Mouse (Mus musculus): Measurements from ENCODE around the gene Krt80.

DNA sequence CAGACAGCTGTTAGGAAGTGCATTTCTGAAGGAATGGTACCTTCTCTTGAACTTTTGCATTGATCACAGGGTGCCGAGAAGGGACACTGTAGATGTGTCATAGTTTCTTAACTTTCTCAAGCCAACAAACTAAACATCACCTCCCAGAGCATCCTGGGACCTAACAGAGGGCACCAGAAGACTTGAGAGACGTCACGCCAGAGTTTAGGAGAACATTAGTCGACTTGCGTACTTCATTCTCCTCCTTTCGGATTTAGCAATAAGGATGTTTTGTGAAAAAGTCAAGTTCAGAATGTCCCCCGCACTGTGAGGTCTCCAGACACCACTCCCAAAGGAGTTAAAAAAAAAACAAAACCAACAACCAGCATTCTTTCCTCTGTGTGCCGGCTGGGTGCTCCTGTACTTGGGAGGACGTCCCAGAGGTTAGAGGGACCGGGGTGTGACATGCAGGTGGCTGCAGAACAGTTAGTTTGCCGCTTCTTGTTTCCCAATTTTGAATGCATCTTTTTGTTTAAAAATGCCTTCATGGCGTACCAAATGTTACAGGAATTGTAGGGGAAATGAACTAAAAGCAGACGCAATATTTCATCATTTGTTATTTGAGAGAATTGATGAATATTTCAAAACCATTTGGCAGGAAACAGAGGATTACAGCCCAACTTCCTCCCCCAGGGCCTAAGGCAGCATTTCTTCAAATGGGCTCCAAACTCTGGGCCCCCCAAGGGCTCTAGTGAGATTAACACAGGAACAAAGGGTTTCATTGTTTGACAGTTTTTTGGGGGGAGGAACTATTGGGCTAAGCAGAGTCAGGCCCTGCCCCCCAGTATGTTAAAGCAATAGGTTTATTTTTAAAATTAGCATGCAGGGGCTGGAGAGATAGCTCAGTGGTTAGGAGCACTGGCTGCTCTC is 61.3 kb downstream of the Krt80 start:
- no peak for TF ChIP-seq CTCF (IDR thresholded peaks at IDR 0.05)
- peak; percentile 76 for TF ChIP-seq EP300 (IDR thresholded peaks at IDR 0.05)

All from lung, postnatal 0 days (tissue).